Mouse (Mus musculus): ENCODE data around the gene Txnip.
"Not testable (repeated sequence)": the region's sequence is repeated elsewhere in the genome, so short reads cannot be mapped to it uniquely, and the experiment has no call there.

GRCm38 (mm10) chr3:96606007-96606406, 48.2 kb downstream of the Txnip start:
- not testable (repeated sequence) for TF ChIP-seq CTCF (IDR thresholded peaks at IDR 0.05; ENCODE audit: low read depth, low read length); POLR2AphosphoS5 (IDR thresholded peaks at IDR 0.05; ENCODE audit: insufficient replicate concordance, low read depth, low read length)
